Mouse (Mus musculus): Measurements from ENCODE around the gene Slc6a12.

DNA sequence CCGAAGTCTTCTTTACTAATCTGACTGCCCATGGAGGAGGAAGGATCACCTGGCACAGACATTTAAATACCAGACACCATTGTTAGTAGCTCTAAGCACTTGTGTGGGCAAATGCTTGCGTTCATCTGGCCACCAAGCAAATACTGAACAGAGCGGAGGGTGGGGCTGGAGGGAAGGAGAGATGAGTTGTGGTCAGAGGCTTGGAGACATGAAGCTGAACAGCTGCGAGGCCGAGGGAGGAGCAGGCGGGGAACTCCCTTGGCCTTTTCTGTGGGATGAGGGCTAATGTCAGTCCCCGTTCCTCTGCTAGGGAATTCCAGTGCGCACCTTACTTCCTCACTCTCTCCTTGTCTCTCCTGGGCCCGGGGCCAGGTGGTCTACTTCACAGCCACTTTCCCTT is 17.1 kb upstream of the Slc6a12 start:
- TF ChIP-seq CTCF (IDR thresholded peaks at IDR 0.05; ENCODE audit: borderline replicate concordance, control insufficient read depth, extremely low read depth, insufficient read depth, low read length, poor library complexity) (no peak), POLR2A (IDR thresholded peaks at IDR 0.05; ENCODE audit: control insufficient read depth, extremely low read depth, insufficient read depth, low read length, poor library complexity) (no peak)

All from thymus, adult 2 months (tissue).